Mouse (Mus musculus): ENCODE measurements around the gene Hcst. TPM values are rescaled to one million over a fixed set of nuclear protein-coding genes. Genes with fewer than 3 reads are reported as not detected.
A peak's percentile ranks its signal among the peaks of the same experiment; 100 is the strongest.

Hcst gene
- polyA plus RNA-seq, 1 experiment from 2014 or later, result 0.58 TPM

- peaks cover 2% of the 10 kb centered on the region; the same call in 1 of the 2 replicates for H3K4me1 ChIP-seq (ENCODE audit: control insufficient read depth, insufficient read depth, low read length)
- DNase-seq, result no peak
- peaks cover 83% of the 10 kb centered on the region for H3K36me3 ChIP-seq (ENCODE audit: control insufficient read depth, insufficient read depth, low read length)
- no peak overlapping the region for H3K4me3 ChIP-seq (replicated peaks; ENCODE audit: low read depth, low read length)
- H3K4me2 ChIP-seq (ENCODE audit: low read length), result no peak overlapping the region
- H3K27me3 ChIP-seq (ENCODE audit: control insufficient read depth, insufficient read depth, low read length), result no peaks in the 10 kb centered on the region
- WGBS, result 82% methylated on average over 13 of the region's 13 CpGs
- no peak overlapping the region for H3K9ac ChIP-seq (replicated peaks; ENCODE audit: low read length)
- H3K9me3 ChIP-seq (ENCODE audit: control insufficient read depth, low read length), result no peaks in the 10 kb centered on the region
- ATAC-seq (ENCODE audit: low FRiP score, low TSS enrichment), result no peak
- no peak overlapping the region for H3K27ac ChIP-seq (replicated peaks; ENCODE audit: low read depth, low read length)
These were observed 20.1 kb upstream of the Hcst start for GRCm38 (mm10) chr7:30439734-30440133.

- no peak overlapping the region for H3K4me2 ChIP-seq (ENCODE audit: low read length)
- no peak overlapping the region for H3K27ac ChIP-seq (replicated peaks; ENCODE audit: low read depth, low read length)
- peaks cover 80% of the 10 kb centered on the region for H3K36me3 ChIP-seq (ENCODE audit: control insufficient read depth, insufficient read depth, low read length)
- no peak for ATAC-seq (ENCODE audit: low FRiP score, low TSS enrichment)
- no peak overlapping the region for H3K4me3 ChIP-seq (replicated peaks; ENCODE audit: low read depth, low read length)
- no peaks in the 10 kb centered on the region for H3K27me3 ChIP-seq (ENCODE audit: control insufficient read depth, insufficient read depth, low read length)
- H3K9me3 ChIP-seq (ENCODE audit: control insufficient read depth, low read length), result no peaks in the 10 kb centered on the region
- H3K4me1 ChIP-seq (ENCODE audit: control insufficient read depth, insufficient read depth, low read length), result no peaks in the 10 kb centered on the region
- H3K9ac ChIP-seq (replicated peaks; ENCODE audit: low read length), result no peak overlapping the region
- peak; percentile 24 for DNase-seq
- 29% methylated on average over 10 of the region's 10 CpGs for WGBS
These were observed 17.2 kb upstream of the Hcst start for GRCm38 (mm10) chr7:30436879-30437278.

DNA sequence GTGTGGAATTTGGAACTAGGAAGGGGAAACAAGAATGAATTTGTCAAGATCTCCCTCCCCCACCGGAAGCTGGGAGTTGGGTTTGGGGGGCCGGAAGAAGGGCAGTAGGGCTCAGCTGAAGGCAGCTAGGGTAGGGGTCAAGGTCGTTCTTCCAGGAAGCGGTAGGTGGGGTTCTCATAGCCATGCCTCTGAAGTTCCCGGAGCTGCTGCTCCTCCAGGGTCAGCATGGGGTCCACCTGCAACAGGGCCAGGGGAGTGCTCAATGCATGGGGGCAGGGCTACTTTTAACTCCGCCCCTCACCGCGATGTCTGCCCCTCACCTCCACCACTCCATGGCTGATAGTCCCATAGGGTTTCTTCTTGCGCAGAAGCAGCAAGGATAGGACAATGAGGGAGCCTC is 15.5 kb upstream of the Hcst start:
- Histone ChIP-seq H3K9ac (replicated peaks; ENCODE audit: low read length) (no peak overlapping the region), H3K4me2 (ENCODE audit: low read length) (no peak overlapping the region), H3K4me1 (ENCODE audit: control insufficient read depth, insufficient read depth, low read length) (no peaks in the 10 kb centered on the region), H3K27ac (replicated peaks; ENCODE audit: low read depth, low read length) (no peak overlapping the region), H3K27me3 (ENCODE audit: control insufficient read depth, insufficient read depth, low read length) (no peaks in the 10 kb centered on the region), H3K4me3 (replicated peaks; ENCODE audit: low read depth, low read length) (no peak overlapping the region), H3K36me3 (ENCODE audit: control insufficient read depth, insufficient read depth, low read length) (peaks cover 65% of the 10 kb centered on the region), H3K9me3 (ENCODE audit: control insufficient read depth, low read length) (no peaks in the 10 kb centered on the region)
- DNase-seq, result no peak
- no peak; the same call in 1 of the 2 replicates for ATAC-seq (ENCODE audit: low FRiP score, low TSS enrichment)
- 55% methylated on average over 9 of the region's 9 CpGs for WGBS

- 72% methylated on average over 10 of the region's 10 CpGs for WGBS
These were observed 15.0 kb upstream of the Hcst start for GRCm38 (mm10) chr7:30434701-30435100.

DNA sequence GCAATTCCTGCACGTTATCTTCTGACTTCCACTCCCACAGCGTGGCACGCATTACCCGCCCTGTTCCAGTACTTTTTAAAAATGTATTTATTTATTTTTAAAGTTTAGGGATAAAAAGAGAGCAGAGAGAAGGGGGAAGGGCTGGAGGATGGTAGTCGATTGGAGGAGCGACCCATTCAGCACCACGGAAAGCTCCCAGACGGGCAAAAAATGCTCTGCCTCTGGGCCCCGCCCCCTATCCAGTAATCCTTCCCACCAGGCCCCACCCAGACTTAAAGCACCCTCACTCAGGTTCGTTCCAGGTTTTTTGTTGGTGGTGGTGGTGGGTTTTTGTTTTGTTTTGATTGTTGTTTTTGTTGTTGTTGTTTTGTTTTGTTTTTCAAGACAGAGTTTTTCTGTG is 14.6 kb upstream of the Hcst start:
- H3K36me3 ChIP-seq (ENCODE audit: control insufficient read depth, insufficient read depth, low read length), result peaks cover 55% of the 10 kb centered on the region

More at GRCm38 (mm10) chr7:30434701-30435100, 15.0 kb upstream of the Hcst start:
- Histone ChIP-seq H3K4me2 (ENCODE audit: low read length) (no peak overlapping the region), H3K27me3 (ENCODE audit: control insufficient read depth, insufficient read depth, low read length) (no peaks in the 10 kb centered on the region), H3K9me3 (ENCODE audit: control insufficient read depth, low read length) (no peaks in the 10 kb centered on the region), H3K4me3 (replicated peaks; ENCODE audit: low read depth, low read length) (no peak overlapping the region), H3K36me3 (ENCODE audit: control insufficient read depth, insufficient read depth, low read length) (peaks cover 60% of the 10 kb centered on the region), H3K9ac (replicated peaks; ENCODE audit: low read length) (no peak overlapping the region), H3K4me1 (ENCODE audit: control insufficient read depth, insufficient read depth, low read length) (no peaks in the 10 kb centered on the region), H3K27ac (replicated peaks; ENCODE audit: low read depth, low read length) (no peak overlapping the region)
- DNase-seq (no peak), ATAC-seq (ENCODE audit: low FRiP score, low TSS enrichment) (no peak)

GRCm38 (mm10) chr7:30431793-30432192 is 12.1 kb upstream of the Hcst start:
- no peaks in the 10 kb centered on the region for H3K27me3 ChIP-seq (ENCODE audit: control insufficient read depth, insufficient read depth, low read length)
- WGBS, result 12% methylated on average over 3 of the region's 3 CpGs
- H3K4me3 ChIP-seq (replicated peaks; ENCODE audit: low read depth, low read length), result no peak overlapping the region
- H3K9ac ChIP-seq (replicated peaks; ENCODE audit: low read length), result no peak overlapping the region
- peaks cover 33% of the 10 kb centered on the region for H3K36me3 ChIP-seq (ENCODE audit: control insufficient read depth, insufficient read depth, low read length)
- H3K9me3 ChIP-seq (ENCODE audit: control insufficient read depth, low read length), result no peaks in the 10 kb centered on the region
- no peak overlapping the region for H3K4me2 ChIP-seq (ENCODE audit: low read length)
- peak; percentile 68; the same call in 1 of the 2 replicates for ATAC-seq (ENCODE audit: low FRiP score, low TSS enrichment)
- H3K4me1 ChIP-seq (ENCODE audit: control insufficient read depth, insufficient read depth, low read length), result no peaks in the 10 kb centered on the region
- peak; percentile 92 for DNase-seq
- no peak overlapping the region for H3K27ac ChIP-seq (replicated peaks; ENCODE audit: low read depth, low read length)

More for the DNA sequence above, 14.6 kb upstream of the Hcst start:
- WGBS, result 6% methylated on average over 10 of the region's 10 CpGs
- DNase-seq (peak; percentile 27), ATAC-seq (ENCODE audit: low FRiP score, low TSS enrichment) (no peak)
- Histone ChIP-seq H3K9me3 (ENCODE audit: control insufficient read depth, low read length) (no peaks in the 10 kb centered on the region), H3K27me3 (ENCODE audit: control insufficient read depth, insufficient read depth, low read length) (no peaks in the 10 kb centered on the region), H3K4me2 (ENCODE audit: low read length) (no peak overlapping the region), H3K27ac (replicated peaks; ENCODE audit: low read depth, low read length) (no peak overlapping the region), H3K9ac (replicated peaks; ENCODE audit: low read length) (no peak overlapping the region), H3K4me1 (ENCODE audit: control insufficient read depth, insufficient read depth, low read length) (no peaks in the 10 kb centered on the region), H3K4me3 (replicated peaks; ENCODE audit: low read depth, low read length) (no peak overlapping the region)

DNA sequence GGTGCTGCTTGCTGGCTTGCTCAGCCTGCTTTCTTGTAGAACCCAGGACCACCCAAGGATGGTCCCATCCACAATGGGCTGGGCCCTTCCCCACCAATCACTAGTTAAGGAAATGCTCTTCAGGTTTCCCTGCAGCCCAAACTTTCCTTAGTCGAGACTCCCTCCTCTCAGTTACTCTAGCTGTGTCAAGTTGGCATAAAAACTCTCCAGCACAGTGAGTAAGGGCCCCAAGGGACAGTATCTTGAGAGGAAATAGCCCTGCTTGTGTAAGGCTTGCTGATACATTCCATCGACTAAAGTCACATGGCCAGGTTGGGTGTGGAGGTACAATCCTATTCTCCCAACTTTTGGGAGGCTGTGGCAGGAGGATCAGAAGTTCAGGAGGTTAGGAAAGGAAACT is 10.5 kb upstream of the Hcst start:
- Histone ChIP-seq H3K27ac (replicated peaks; ENCODE audit: low read depth, low read length) (no peak overlapping the region), H3K27me3 (ENCODE audit: control insufficient read depth, insufficient read depth, low read length) (no peaks in the 10 kb centered on the region), H3K4me3 (replicated peaks; ENCODE audit: low read depth, low read length) (no peak overlapping the region), H3K4me1 (ENCODE audit: control insufficient read depth, insufficient read depth, low read length) (no peaks in the 10 kb centered on the region), H3K9me3 (ENCODE audit: control insufficient read depth, low read length) (no peaks in the 10 kb centered on the region), H3K9ac (replicated peaks; ENCODE audit: low read length) (no peak overlapping the region), H3K36me3 (ENCODE audit: control insufficient read depth, insufficient read depth, low read length) (peaks cover 19% of the 10 kb centered on the region), H3K4me2 (ENCODE audit: low read length) (no peak overlapping the region)
- WGBS, result 67% methylated on average over 2 of the region's 2 CpGs
- no peak for DNase-seq
- ATAC-seq (ENCODE audit: low FRiP score, low TSS enrichment), result no peak

DNA sequence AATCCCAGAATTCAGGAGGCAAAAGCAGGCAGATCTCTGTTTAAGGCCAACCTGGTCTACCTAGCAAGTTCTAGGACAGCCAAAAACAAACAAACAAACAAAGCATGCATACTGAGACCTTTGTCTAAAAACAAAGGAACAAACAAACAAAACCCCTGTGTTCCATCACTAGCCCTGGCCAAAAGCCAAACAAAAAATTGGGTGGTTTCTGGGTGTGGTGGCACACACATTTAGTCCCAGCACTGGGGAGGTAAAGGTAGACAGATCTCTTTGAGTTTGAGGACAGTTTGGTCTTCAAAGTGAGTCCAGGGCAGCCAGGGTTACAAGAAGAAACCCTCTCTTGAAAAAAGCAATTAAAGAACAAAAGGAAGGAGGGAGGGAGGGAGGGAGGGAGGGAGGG is 9.7 kb upstream of the Hcst start:
- no peak overlapping the region for H3K4me2 ChIP-seq (ENCODE audit: low read length)
- no peak for ATAC-seq (ENCODE audit: low FRiP score, low TSS enrichment)

GRCm38 (mm10) chr7:30423071-30423641 is 3.5 kb upstream of the Hcst start:
- DNase-seq (peak; percentile 32), ATAC-seq (ENCODE audit: low FRiP score, low TSS enrichment) (no peak)
- peak overlapping the region; percentile 58 for H3K4me3 ChIP-seq (replicated peaks; ENCODE audit: low read depth, low read length)
- H3K27ac ChIP-seq (replicated peaks; ENCODE audit: low read depth, low read length), result no peak overlapping the region
- H3K4me1 ChIP-seq (ENCODE audit: control insufficient read depth, insufficient read depth, low read length), result peaks cover 18% of the 10 kb centered on the region; the same call in 1 of the 2 replicates
- H3K9ac ChIP-seq (replicated peaks; ENCODE audit: low read length), result peak overlapping the region; percentile 71; the same call in 1 of the 2 replicates
- H3K9me3 ChIP-seq (ENCODE audit: control insufficient read depth, low read length), result no peaks in the 10 kb centered on the region
- 52% methylated on average over 23 of the region's 23 CpGs for WGBS
- no peaks in the 10 kb centered on the region for H3K27me3 ChIP-seq (ENCODE audit: control insufficient read depth, insufficient read depth, low read length)
- H3K36me3 ChIP-seq (ENCODE audit: control insufficient read depth, insufficient read depth, low read length), result 0 out of 2 replicates have a peak, but pooled peaks cover 2% of the 10 kb centered on the region
- H3K4me2 ChIP-seq (ENCODE audit: low read length), result peak overlapping the region; percentile 98

More for the DNA sequence above, 9.7 kb upstream of the Hcst start:
- no peaks in the 10 kb centered on the region for H3K27me3 ChIP-seq (ENCODE audit: control insufficient read depth, insufficient read depth, low read length)
- H3K4me3 ChIP-seq (replicated peaks; ENCODE audit: low read depth, low read length), result no peak overlapping the region
- H3K27ac ChIP-seq (replicated peaks; ENCODE audit: low read depth, low read length), result no peak overlapping the region
- no peaks in the 10 kb centered on the region for H3K4me1 ChIP-seq (ENCODE audit: control insufficient read depth, insufficient read depth, low read length)
- H3K36me3 ChIP-seq (ENCODE audit: control insufficient read depth, insufficient read depth, low read length), result peaks cover 11% of the 10 kb centered on the region
- H3K9me3 ChIP-seq (ENCODE audit: control insufficient read depth, low read length), result no peaks in the 10 kb centered on the region
- DNase-seq, result no peak
- no peak overlapping the region for H3K9ac ChIP-seq (replicated peaks; ENCODE audit: low read length)
